9 mouse cellular contexts compared by ENCODE assay signal in the genomic region with DNA sequence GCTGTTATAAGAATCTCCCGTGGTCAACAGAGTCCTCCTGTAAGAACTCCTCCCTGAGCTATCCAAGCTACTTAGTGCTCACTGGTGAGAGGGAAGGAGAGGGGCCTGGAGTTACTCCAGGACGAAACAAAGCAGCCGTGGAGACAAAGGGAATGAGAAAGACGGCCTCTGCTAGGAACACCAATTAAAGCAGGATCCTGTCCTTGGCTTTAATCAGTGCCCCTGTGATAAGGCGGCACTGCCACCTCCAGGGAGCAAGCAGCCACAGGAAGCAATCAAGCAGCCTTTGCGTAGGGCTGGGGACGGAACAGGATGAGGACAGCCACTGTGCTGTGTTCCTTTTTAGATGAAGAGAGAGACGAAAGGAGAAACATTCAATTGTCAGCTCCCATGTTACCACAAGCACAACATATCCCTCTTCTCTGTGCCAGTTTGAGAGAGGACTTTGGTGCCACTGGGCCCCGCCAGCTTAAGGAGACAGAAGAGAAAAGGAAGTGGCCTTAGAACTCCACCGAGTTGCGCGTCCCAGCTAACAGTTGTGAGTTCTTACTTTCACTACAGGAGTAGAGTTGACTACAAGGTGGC.
A peak's percentile ranks its signal among the peaks of the same experiment; 100 is the strongest.
DNase-seq lines count a peak whose midpoint lies in the region; ATAC-seq and TF ChIP-seq lines count a peak whose summit lies in the region.
"Had no signal": no experiment of that assay in that cellular context is flagged by ENCODE, and none has a peak within 500 bp of the region (broad histone marks: within the 10 kb centered on the region; RNA-seq: fewer than 3 reads in every experiment).

No protein-coding gene starts in this region.

- no peak for TF ChIP-seq POLR2A in liver, adult 2 months (IDR thresholded peaks at IDR 0.05; ENCODE audit: extremely low read depth, insufficient read depth, low read length)

- 23% methylated on average over 12 of the region's 12 CpGs for WGBS in embryonic facial prominence, embryonic 14.5 days
- WGBS in hindbrain, embryonic 14.5 days = 30% methylated on average over 12 of the region's 12 CpGs
- 75% methylated on average over 12 of the region's 12 CpGs for WGBS in liver, adult 2 months
- WGBS in midbrain, embryonic 16.5 days = 21% methylated on average over 12 of the region's 12 CpGs

- TF ChIP-seq CTCF in liver, adult 2 months (IDR thresholded peaks at IDR 0.05; ENCODE audit: low read depth, low read length) = peak; percentile 16; the same call in 1 of the 2 replicates

- DNase-seq in adrenal gland, adult 2 months = peak; percentile 69
- no peak for DNase-seq in adrenal gland, adult 8-10 months
- peak; percentile 63 for DNase-seq in embryonic facial prominence, embryonic 14.5 days (ENCODE audit: low spot score)
- DNase-seq in hindbrain, embryonic 14.5 days (ENCODE audit: low spot score) = no peak
- peak; percentile 5 for DNase-seq in liver, adult 2 months (ENCODE audit: extremely low read depth, low read depth, low spot score)
- DNase-seq in thymus, postnatal 36 days = peak; percentile 56 to 63
- no peak for DNase-seq in gastrocnemius, postnatal 25 days

- peak overlapping the region; percentile 97 for H3K27ac ChIP-seq in embryonic facial prominence, embryonic 14.5 days (replicated peaks; ENCODE audit: low read depth, low read length)
- peak overlapping the region; percentile 88 for H3K27ac ChIP-seq in hindbrain, embryonic 14.5 days
- H3K27ac ChIP-seq in liver, adult 2 months (replicated peaks; ENCODE audit: insufficient read depth, low read depth, low read length) = peak overlapping the region; percentile 68
- peak overlapping the region; percentile 78 for H3K27ac ChIP-seq in midbrain, embryonic 16.5 days (ENCODE audit: low read length)

- peaks cover 5% of the 10 kb centered on the region; the same call in 1 of the 2 replicates for H3K36me3 ChIP-seq in embryonic facial prominence, embryonic 14.5 days (ENCODE audit: control insufficient read depth, insufficient read depth, low read length)
- H3K36me3 ChIP-seq in hindbrain, embryonic 14.5 days (replicated peaks; ENCODE audit: control insufficient read depth, insufficient read depth) = no peaks in the 10 kb centered on the region
- H3K36me3 ChIP-seq in liver, adult 2 months (ENCODE audit: control insufficient read depth, insufficient read depth, low read length) = no peaks in the 10 kb centered on the region
- H3K36me3 ChIP-seq in midbrain, embryonic 16.5 days (ENCODE audit: control insufficient read depth, insufficient read depth, low read length) = no peaks in the 10 kb centered on the region

- peak overlapping the region; percentile 54 for H3K4me3 ChIP-seq in embryonic facial prominence, embryonic 14.5 days (ENCODE audit: low read depth, low read length)
- no peak overlapping the region for H3K4me3 ChIP-seq in hindbrain, embryonic 14.5 days (replicated peaks; ENCODE audit: low read length)
- no peak overlapping the region for H3K4me3 ChIP-seq in liver, adult 2 months (ENCODE audit: insufficient read depth, low read depth, low read length)
- H3K4me3 ChIP-seq in midbrain, embryonic 16.5 days (ENCODE audit: low read depth, low read length) = no peak overlapping the region

- no peak for ATAC-seq in embryonic facial prominence, embryonic 14.5 days (ENCODE audit: low read depth)
- peak; percentile 7; the same call in 1 of the 2 replicates for ATAC-seq in hindbrain, embryonic 14.5 days (ENCODE audit: low FRiP score)
- peak; percentile 23; the same call in 1 of the 2 replicates for ATAC-seq in midbrain, embryonic 16.5 days

- no peaks in the 10 kb centered on the region for H3K79me2 ChIP-seq in liver, adult 2 months (ENCODE audit: control insufficient read depth, insufficient read depth, low read length)

- H3K4me1 ChIP-seq in embryonic facial prominence, embryonic 14.5 days (ENCODE audit: control insufficient read depth, insufficient read depth, low read length) = peaks cover 87% of the 10 kb centered on the region
- peaks cover 97% of the 10 kb centered on the region for H3K4me1 ChIP-seq in hindbrain, embryonic 14.5 days (replicated peaks; ENCODE audit: control insufficient read depth, insufficient read depth, low read length)
- peaks cover 4% of the 10 kb centered on the region for H3K4me1 ChIP-seq in liver, adult 2 months (ENCODE audit: control insufficient read depth, insufficient read depth, low read length)
- H3K4me1 ChIP-seq in midbrain, embryonic 16.5 days (ENCODE audit: control insufficient read depth, insufficient read depth, low read length) = peaks cover 87% of the 10 kb centered on the region

- peak overlapping the region; percentile 65 for H3K4me2 ChIP-seq in embryonic facial prominence, embryonic 14.5 days (ENCODE audit: low read depth, low read length)
- H3K4me2 ChIP-seq in hindbrain, embryonic 14.5 days (replicated peaks) = peak overlapping the region; percentile 2
- peak overlapping the region; percentile 14; the same call in 1 of the 2 replicates for H3K4me2 ChIP-seq in midbrain, embryonic 16.5 days (ENCODE audit: low read length)

- H3K9ac ChIP-seq in embryonic facial prominence, embryonic 14.5 days (ENCODE audit: low read depth, low read length) = peak overlapping the region; percentile 61
- H3K9ac ChIP-seq in hindbrain, embryonic 14.5 days = peak overlapping the region; percentile 45
- no peak overlapping the region for H3K9ac ChIP-seq in liver, adult 2 months (ENCODE audit: low read depth, low read length)
- peak overlapping the region; percentile 37; the same call in 1 of the 2 replicates for H3K9ac ChIP-seq in midbrain, embryonic 16.5 days (ENCODE audit: low read depth, low read length)

- no peaks in the 10 kb centered on the region for H3K27me3 ChIP-seq in embryonic facial prominence, embryonic 14.5 days (replicated peaks; ENCODE audit: control insufficient read depth, insufficient read depth, low read length)
- H3K27me3 ChIP-seq in hindbrain, embryonic 14.5 days (ENCODE audit: control insufficient read depth, insufficient read depth, low read length) = no peaks in the 10 kb centered on the region
- no peaks in the 10 kb centered on the region for H3K27me3 ChIP-seq in liver, adult 2 months (ENCODE audit: control insufficient read depth, insufficient read depth, low read length)
- no peaks in the 10 kb centered on the region for H3K27me3 ChIP-seq in midbrain, embryonic 16.5 days (ENCODE audit: control insufficient read depth, insufficient read depth, low read depth, low read length)
- H3K27me3 ChIP-seq: CH12.LX had no signal

- no peaks in the 10 kb centered on the region for H3K9me3 ChIP-seq in embryonic facial prominence, embryonic 14.5 days (ENCODE audit: control insufficient read depth, low read length)
- H3K9me3 ChIP-seq in hindbrain, embryonic 14.5 days (ENCODE audit: control insufficient read depth, low read length) = no peaks in the 10 kb centered on the region
- H3K9me3 ChIP-seq in midbrain, embryonic 16.5 days (replicated peaks; ENCODE audit: control insufficient read depth, low read length, poor library complexity, severe bottlenecking) = no peaks in the 10 kb centered on the region

Comparison
In these comparisons a context has a peak if more than half of its experiments do, and no peak if none do; other contexts are left out.
1. DNase-seq: peak in adrenal gland, adult 2 months (single experiment), embryonic facial prominence, embryonic 14.5 days (single experiment), liver, adult 2 months (single experiment) and thymus, postnatal 36 days (2 of 2); none in adrenal gland, adult 8-10 months (single experiment), hindbrain, embryonic 14.5 days (single experiment) and gastrocnemius, postnatal 25 days (single experiment).
2. H3K4me2 ChIP-seq: peak in every context shown above with its lines; median percentile 65 in embryonic facial prominence, embryonic 14.5 days; 14 in midbrain, embryonic 16.5 days; 2 in hindbrain, embryonic 14.5 days.
3. Peak in every context shown above with its lines, with median percentiles within 50 percentile points of each other: H3K27ac ChIP-seq.